Mouse (Mus musculus): Measurements from ENCODE around the gene Gm42906. TPM values are rescaled to one million over a fixed set of nuclear protein-coding genes. Genes with fewer than 3 reads are reported as not detected.

Gm42906 gene
- not detected in 2 replicates for polyA plus RNA-seq (2016; fragmentation: Nextera tagmentation; extraction: Ambion mirVana)

- peak; percentile 63 for ATAC-seq
- no peaks in the 10 kb centered on the region for H3K27me3 ChIP-seq (replicated peaks)
- H3K9ac ChIP-seq: no peak within 1 kb of the TSS
- no peak within 1 kb of the TSS for H3K4me2 ChIP-seq
- WGBS (ENCODE audit: insufficient replicate concordance): 33% methylated on average over 3 of the region's 3 CpGs
- peaks cover 19% of the 10 kb centered on the region for H3K4me1 ChIP-seq
- H3K4me3 ChIP-seq: no peak within 1 kb of the TSS
- H3K27ac ChIP-seq: no peak within 1 kb of the TSS
- H3K36me3 ChIP-seq: no peaks in the 10 kb centered on the region
- no peaks in the 10 kb centered on the region for H3K9me3 ChIP-seq (replicated peaks)
Measured at GRCm38 (mm10) chr5:151428113-151428756, at the start of gene Gm42906. Gm42906 (minus strand) TSS chr5:151428163.

GRCm38 (mm10) chr5:151445695-151446094 is 17.7 kb upstream of the Gm42906 start:
- Histone ChIP-seq H3K9me3 (replicated peaks) (no peaks in the 10 kb centered on the region), H3K27ac (no peak overlapping the region), H3K36me3 (no peaks in the 10 kb centered on the region), H3K4me2 (no peak overlapping the region), H3K4me1 (no peaks in the 10 kb centered on the region), H3K9ac (no peak overlapping the region), H3K27me3 (replicated peaks) (no peaks in the 10 kb centered on the region), H3K4me3 (no peak overlapping the region)
- no peak for ATAC-seq

- H3K36me3 ChIP-seq: no peaks in the 10 kb centered on the region
- H3K9ac ChIP-seq: no peak overlapping the region
- no peak overlapping the region for H3K27ac ChIP-seq
- H3K4me1 ChIP-seq: peaks cover 5% of the 10 kb centered on the region; the same call in 1 of the 2 replicates
- H3K4me2 ChIP-seq: no peak overlapping the region
- H3K4me3 ChIP-seq: no peak overlapping the region
- no peaks in the 10 kb centered on the region for H3K9me3 ChIP-seq (replicated peaks)
- ATAC-seq: peak; percentile 77
- H3K27me3 ChIP-seq (replicated peaks): no peaks in the 10 kb centered on the region
Measured at GRCm38 (mm10) chr5:151435106-151435505, 7.1 kb upstream of the Gm42906 start.

- Histone ChIP-seq H3K4me1 (peaks cover 22% of the 10 kb centered on the region), H3K27ac (no peak overlapping the region), H3K4me2 (no peak overlapping the region), H3K9me3 (replicated peaks) (no peaks in the 10 kb centered on the region), H3K36me3 (no peaks in the 10 kb centered on the region), H3K27me3 (replicated peaks) (no peaks in the 10 kb centered on the region), H3K9ac (no peak overlapping the region), H3K4me3 (no peak overlapping the region)
- 61% methylated on average over 3 of the region's 3 CpGs for WGBS (ENCODE audit: insufficient replicate concordance)
- ATAC-seq: no peak
Measured at GRCm38 (mm10) chr5:151426466-151426865, 1.5 kb downstream of the Gm42906 start.

GRCm38 (mm10) chr5:151422692-151423091 is 5.3 kb downstream of the Gm42906 start:
- ATAC-seq: no peak
- WGBS (ENCODE audit: insufficient replicate concordance): 81% methylated on average over 6 of the region's 6 CpGs
- no peak overlapping the region for H3K4me3 ChIP-seq
- no peak overlapping the region for H3K4me2 ChIP-seq
- H3K9ac ChIP-seq: no peak overlapping the region
- no peaks in the 10 kb centered on the region for H3K9me3 ChIP-seq (replicated peaks)
- H3K27me3 ChIP-seq (replicated peaks): no peaks in the 10 kb centered on the region
- no peaks in the 10 kb centered on the region for H3K36me3 ChIP-seq
- no peak overlapping the region; the same call in 1 of the 2 replicates for H3K27ac ChIP-seq
- peaks cover 38% of the 10 kb centered on the region for H3K4me1 ChIP-seq

GRCm38 (mm10) chr5:151421859-151422258 is 6.1 kb downstream of the Gm42906 start:
- 65% methylated on average over 7 of the region's 7 CpGs for WGBS (ENCODE audit: insufficient replicate concordance)
- Histone ChIP-seq H3K4me2 (no peak overlapping the region), H3K4me3 (no peak overlapping the region), H3K9ac (no peak overlapping the region), H3K4me1 (peaks cover 46% of the 10 kb centered on the region), H3K9me3 (replicated peaks) (no peaks in the 10 kb centered on the region), H3K27ac (no peak overlapping the region), H3K36me3 (no peaks in the 10 kb centered on the region), H3K27me3 (replicated peaks) (no peaks in the 10 kb centered on the region)
- no peak for ATAC-seq

- Histone ChIP-seq H3K9ac (no peak overlapping the region), H3K9me3 (replicated peaks) (no peaks in the 10 kb centered on the region), H3K4me1 (peaks cover 55% of the 10 kb centered on the region), H3K4me3 (no peak overlapping the region), H3K4me2 (peak overlapping the region; percentile 51), H3K36me3 (no peaks in the 10 kb centered on the region), H3K27me3 (replicated peaks) (no peaks in the 10 kb centered on the region), H3K27ac (peak overlapping the region; percentile 62; the same call in 1 of the 2 replicates)
- 49% methylated on average over 2 of the region's 2 CpGs for WGBS (ENCODE audit: insufficient replicate concordance)
- ATAC-seq: peak; percentile 93
Measured at GRCm38 (mm10) chr5:151418551-151418950, 9.4 kb downstream of the Gm42906 start.

GRCm38 (mm10) chr5:151417421-151418038 is 10.4 kb downstream of the Gm42906 start:
- Histone ChIP-seq H3K9ac (0 out of 2 replicates have a peak overlapping the region, but pooled peaks have one; percentile 23), H3K9me3 (replicated peaks) (no peaks in the 10 kb centered on the region), H3K36me3 (no peaks in the 10 kb centered on the region), H3K4me1 (peaks cover 65% of the 10 kb centered on the region), H3K4me2 (peak overlapping the region; percentile 31), H3K27me3 (replicated peaks) (no peaks in the 10 kb centered on the region), H3K27ac (peak overlapping the region; percentile 82), H3K4me3 (peak overlapping the region; percentile 12; the same call in 1 of the 2 replicates)
- 64% methylated on average over 2 of the region's 2 CpGs for WGBS (ENCODE audit: insufficient replicate concordance)
- peak; percentile 64 for ATAC-seq

- whole genome bisulfite sequencing (ENCODE audit: insufficient replicate concordance): 2% methylated on average over 1 of the region's 1 CpGs
- Histone ChIP-seq H3K9me3 (replicated peaks) (no peaks in the 10 kb centered on the region), H3K4me1 (peaks cover 68% of the 10 kb centered on the region), H3K4me3 (no peak overlapping the region), H3K9ac (no peak overlapping the region), H3K27ac (peak overlapping the region; percentile 82), H3K27me3 (replicated peaks) (no peaks in the 10 kb centered on the region), H3K36me3 (no peaks in the 10 kb centered on the region), H3K4me2 (peak overlapping the region; percentile 31; the same call in 1 of the 2 replicates)
- ATAC-seq: no peak
Measured at GRCm38 (mm10) chr5:151416988-151417387, 11.0 kb downstream of the Gm42906 start.

- Histone ChIP-seq H3K4me2 (peak overlapping the region; percentile 48), H3K4me3 (no peak overlapping the region), H3K9me3 (replicated peaks) (no peaks in the 10 kb centered on the region), H3K27ac (peak overlapping the region; percentile 86), H3K27me3 (replicated peaks) (no peaks in the 10 kb centered on the region), H3K4me1 (peaks cover 50% of the 10 kb centered on the region), H3K36me3 (no peaks in the 10 kb centered on the region), H3K9ac (0 out of 2 replicates have a peak overlapping the region, but pooled peaks have one; percentile 49)
- peak; percentile 80 for ATAC-seq
- WGBS (ENCODE audit: insufficient replicate concordance): 17% methylated on average over 3 of the region's 3 CpGs
Measured at GRCm38 (mm10) chr5:151413617-151414016, 14.3 kb downstream of the Gm42906 start.

GRCm38 (mm10) chr5:151412666-151413463 is 15.1 kb downstream of the Gm42906 start:
- H3K9ac ChIP-seq: peak overlapping the region; percentile 49
- 30% methylated on average over 11 of the region's 11 CpGs for WGBS (ENCODE audit: insufficient replicate concordance)

GRCm38 (mm10) chr5:151410006-151410405 is 18.0 kb downstream of the Gm42906 start:
- Histone ChIP-seq H3K9ac (no peak overlapping the region), H3K4me3 (no peak overlapping the region), H3K27ac (no peak overlapping the region), H3K36me3 (no peaks in the 10 kb centered on the region), H3K27me3 (replicated peaks) (no peaks in the 10 kb centered on the region), H3K4me1 (peaks cover 26% of the 10 kb centered on the region), H3K4me2 (no peak overlapping the region), H3K9me3 (replicated peaks) (no peaks in the 10 kb centered on the region)
- 63% methylated on average over 3 of the region's 3 CpGs for WGBS (ENCODE audit: insufficient replicate concordance)
- no peak for ATAC-seq

More at GRCm38 (mm10) chr5:151412666-151413463, 15.1 kb downstream of the Gm42906 start:
- no peaks in the 10 kb centered on the region for H3K9me3 ChIP-seq (replicated peaks)
- peak; percentile 49 for ATAC-seq
- H3K27me3 ChIP-seq (replicated peaks): no peaks in the 10 kb centered on the region
- H3K4me2 ChIP-seq: peak overlapping the region; percentile 48
- H3K27ac ChIP-seq: peak overlapping the region; percentile 86
- H3K36me3 ChIP-seq: no peaks in the 10 kb centered on the region
- no peak overlapping the region for H3K4me3 ChIP-seq
- H3K4me1 ChIP-seq: peaks cover 47% of the 10 kb centered on the region

Measured in liver, embryonic 12.5 days (tissue).